Mouse (Mus musculus): Measurements from ENCODE around the gene Copa.
A peak's percentile ranks its signal among the peaks of the same experiment; 100 is the strongest.

Copa gene

GRCm38 (mm10) chr1:172082101-172082898, at the start of gene Copa, which contains the start of gene Ncstn:
Gene Copa (plus strand): TSS chr1:172082529.
Gene Ncstn (minus strand): TSS chr1:172082795.
- DNase-seq (ENCODE audit: extremely low spot score, low read depth, low spot score) = peak; percentile 69

- no peak for DNase-seq (ENCODE audit: extremely low spot score, low read depth, low spot score)
Observed at GRCm38 (mm10) chr1:172046410-172046809, 35.9 kb upstream of the Copa start.

GRCm38 (mm10) chr1:172046938-172047337, 35.4 kb upstream of the Copa start:
- peak; percentile 54 for DNase-seq (ENCODE audit: extremely low spot score, low read depth, low spot score)

- no peak for DNase-seq (ENCODE audit: extremely low spot score, low read depth, low spot score)
Observed at GRCm38 (mm10) chr1:172048241-172048734, 34.0 kb upstream of the Copa start.

DNA sequence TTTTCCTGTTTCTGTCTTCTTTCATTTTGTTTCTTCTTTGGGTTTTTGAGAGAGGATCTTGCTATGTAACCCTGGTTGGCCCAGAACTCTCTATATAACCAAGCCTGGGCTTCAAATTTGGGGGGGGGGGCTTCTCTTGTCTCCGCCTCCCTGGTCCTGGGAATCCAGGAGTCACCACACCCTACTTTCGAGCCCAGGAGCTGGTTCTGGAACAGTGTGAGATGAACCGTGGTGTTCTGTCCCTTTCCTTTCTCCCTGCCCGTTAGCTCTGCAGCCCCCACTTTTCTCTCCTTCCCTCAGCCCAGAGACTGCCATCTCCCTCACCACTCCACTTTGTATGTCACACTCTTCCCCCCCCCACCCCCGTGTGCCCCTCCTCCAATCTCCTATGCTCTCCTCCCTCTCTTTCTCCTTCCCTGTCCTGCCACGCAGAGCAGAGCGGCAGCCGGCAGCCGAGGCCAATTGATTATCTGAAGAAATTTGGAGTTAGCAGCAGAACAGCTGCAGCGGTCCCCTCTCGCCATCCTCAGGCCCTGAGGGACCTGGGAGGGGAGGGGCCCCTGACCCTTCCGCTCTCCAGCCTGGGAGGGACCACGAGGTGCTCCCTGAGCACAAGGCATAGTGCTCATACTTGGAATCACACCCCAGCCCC, 33.1 kb upstream of the Copa start:
- DNase-seq (ENCODE audit: extremely low spot score, low read depth, low spot score) = no peak

- DNase-seq (ENCODE audit: extremely low spot score, low read depth, low spot score) = no peak
Observed at GRCm38 (mm10) chr1:172052766-172053279, 29.5 kb upstream of the Copa start.

DNA sequence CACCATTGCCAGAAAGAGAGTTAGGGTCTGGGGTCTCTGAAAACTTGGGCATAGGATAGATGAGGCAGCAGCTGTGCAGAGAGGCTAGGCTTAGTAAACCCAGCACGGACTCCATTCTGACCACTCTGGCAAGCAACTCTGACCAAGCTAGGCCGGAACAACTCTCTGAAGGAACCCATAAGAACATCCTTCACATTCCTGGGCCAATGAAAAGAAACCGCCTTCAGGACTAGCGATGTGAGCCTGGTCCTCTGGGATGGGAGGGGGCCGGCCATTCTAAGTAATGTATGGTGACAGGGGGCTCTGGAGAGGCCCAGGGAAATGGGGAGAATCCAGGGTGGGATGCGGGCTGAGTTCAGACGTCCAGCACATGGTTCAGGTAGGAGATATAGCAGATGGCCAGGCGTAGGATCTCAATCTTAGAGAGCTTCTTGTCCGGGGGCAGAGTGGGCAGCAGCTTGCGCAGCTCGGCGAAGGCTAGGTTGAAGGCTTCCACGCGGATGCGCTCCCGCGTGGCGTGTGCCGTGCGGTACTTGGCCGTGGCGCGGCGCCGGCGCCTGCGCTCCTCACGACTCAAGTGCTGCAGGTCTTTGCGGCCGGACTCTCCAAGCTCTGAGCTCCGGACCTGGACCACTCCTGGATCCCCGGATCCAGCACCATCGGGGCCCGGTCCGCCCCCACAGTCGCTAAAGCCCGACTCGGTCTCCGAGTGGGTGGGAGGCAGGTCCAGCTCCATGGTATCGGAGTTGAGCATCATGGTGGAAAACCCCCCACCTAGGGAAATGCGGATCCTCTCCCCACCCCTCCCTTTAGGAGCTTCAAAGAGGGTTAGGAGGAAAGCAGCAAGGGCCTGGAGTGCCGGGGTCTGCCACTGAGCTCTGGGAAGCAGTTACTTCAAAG, 28.5 kb upstream of the Copa start:
- no peak for DNase-seq (ENCODE audit: extremely low spot score, low read depth, low spot score)

DNA sequence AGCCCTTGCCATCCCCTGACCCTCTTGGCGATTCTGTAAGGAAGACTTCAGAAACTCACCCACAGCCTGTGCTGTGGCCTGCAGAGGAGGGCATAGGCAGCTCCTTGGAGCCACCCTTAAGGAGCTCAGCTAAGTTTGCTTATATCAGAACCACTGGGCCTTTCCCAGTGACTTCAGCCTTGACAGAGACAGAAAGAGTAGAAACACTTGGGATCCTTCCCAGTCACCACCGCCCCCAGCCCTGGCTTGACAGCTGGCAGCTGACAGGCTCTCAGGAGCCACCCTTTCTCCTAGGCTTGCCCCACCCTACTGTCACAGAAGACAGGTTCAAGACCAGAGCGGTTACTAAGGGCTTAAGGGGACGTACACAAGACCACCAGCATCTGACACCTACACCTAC, 26.1 kb upstream of the Copa start:
- DNase-seq (ENCODE audit: extremely low spot score, low read depth, low spot score) = no peak

DNA sequence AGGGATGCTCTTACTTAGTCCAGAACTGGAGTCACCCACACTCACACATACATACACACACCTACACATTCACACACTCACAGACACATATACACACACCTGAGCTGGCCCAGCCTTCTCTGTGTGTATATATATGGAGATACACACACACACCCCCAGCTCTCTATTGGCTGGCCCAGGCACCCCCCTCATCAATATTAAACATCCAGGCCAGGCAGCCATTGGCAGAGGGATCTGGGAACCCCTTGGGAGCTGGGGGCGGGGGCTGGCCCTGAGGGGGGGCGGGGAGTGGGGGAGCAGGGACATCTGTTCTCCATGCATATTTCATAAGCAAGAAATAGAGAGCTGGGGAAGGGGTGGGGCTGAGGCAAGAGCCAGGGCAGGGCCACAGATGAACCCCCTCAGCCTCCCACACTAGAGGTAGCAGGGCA, 24.8 kb upstream of the Copa start, which contains the start of gene Nhlh1:
Gene Nhlh1 (minus strand): TSS at position 83 of the 431 bp plus-strand sequence.
- DNase-seq (ENCODE audit: extremely low spot score, low read depth, low spot score) = no peak

DNA sequence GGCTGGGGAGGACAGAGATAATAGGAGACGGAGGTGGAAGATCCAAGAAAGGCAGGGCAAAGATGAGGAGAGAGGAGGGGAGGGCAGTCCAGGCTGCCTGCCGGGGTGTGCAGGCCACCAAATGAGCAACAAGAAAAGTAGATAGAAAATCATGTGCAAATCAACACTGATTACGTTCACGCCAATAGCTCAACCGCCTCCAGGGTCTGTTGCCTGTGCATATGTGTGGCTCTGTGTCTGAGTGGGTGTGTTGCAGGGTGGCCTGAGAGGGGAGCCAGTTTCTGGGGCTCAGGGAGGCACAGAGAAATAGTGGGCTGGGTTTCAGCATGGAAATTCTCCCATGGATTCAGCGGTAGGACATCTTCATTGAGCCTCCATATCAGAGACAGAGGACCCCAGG, 24.0 kb upstream of the Copa start:
- no peak for DNase-seq (ENCODE audit: extremely low spot score, low read depth, low spot score)

GRCm38 (mm10) chr1:172058874-172059273, 23.5 kb upstream of the Copa start:
- no peak for DNase-seq (ENCODE audit: extremely low spot score, low read depth, low spot score)

- no peak for DNase-seq (ENCODE audit: extremely low spot score, low read depth, low spot score)
Observed at GRCm38 (mm10) chr1:172060659-172061058, 21.7 kb upstream of the Copa start.

GRCm38 (mm10) chr1:172061217-172061616, 21.1 kb upstream of the Copa start:
- no peak for DNase-seq (ENCODE audit: extremely low spot score, low read depth, low spot score)

GRCm38 (mm10) chr1:172062101-172062500, 20.2 kb upstream of the Copa start:
- DNase-seq (ENCODE audit: extremely low spot score, low read depth, low spot score) = no peak

DNA sequence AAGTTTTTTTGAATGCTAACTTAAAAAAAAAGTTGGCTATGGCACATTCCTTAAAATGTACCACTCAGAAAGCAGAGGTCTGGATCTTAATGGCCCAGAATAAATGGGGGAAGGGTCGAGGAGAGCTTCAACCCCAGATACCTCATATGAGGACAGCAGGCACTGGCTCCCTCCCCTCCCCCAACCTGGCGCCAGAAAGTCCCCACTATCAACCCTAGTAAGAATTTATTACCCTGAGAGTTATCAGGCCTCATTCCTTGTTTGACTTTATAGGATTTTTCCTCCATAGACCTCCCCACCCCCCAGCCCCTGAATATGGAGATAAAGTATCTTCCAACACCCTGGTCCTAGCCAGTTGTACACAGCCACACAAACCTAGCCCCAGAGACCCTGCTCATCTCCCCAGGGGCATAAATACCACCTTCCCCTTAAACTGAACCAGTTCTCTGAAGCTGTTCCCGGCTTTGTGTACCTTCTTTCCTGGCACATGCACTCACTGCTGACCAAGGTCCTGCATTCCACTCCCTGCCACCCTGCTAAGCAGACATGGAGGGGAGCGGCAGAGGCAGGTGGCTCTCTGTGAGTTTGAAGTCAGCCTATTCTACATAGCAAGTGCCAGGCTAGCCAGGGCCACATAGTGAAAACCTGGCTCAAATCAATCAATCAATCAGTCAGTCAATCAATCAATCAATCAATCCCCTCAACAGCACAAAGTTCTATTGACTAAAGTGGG, 18.9 kb upstream of the Copa start:
- no peak for DNase-seq (ENCODE audit: extremely low spot score, low read depth, low spot score)

DNA sequence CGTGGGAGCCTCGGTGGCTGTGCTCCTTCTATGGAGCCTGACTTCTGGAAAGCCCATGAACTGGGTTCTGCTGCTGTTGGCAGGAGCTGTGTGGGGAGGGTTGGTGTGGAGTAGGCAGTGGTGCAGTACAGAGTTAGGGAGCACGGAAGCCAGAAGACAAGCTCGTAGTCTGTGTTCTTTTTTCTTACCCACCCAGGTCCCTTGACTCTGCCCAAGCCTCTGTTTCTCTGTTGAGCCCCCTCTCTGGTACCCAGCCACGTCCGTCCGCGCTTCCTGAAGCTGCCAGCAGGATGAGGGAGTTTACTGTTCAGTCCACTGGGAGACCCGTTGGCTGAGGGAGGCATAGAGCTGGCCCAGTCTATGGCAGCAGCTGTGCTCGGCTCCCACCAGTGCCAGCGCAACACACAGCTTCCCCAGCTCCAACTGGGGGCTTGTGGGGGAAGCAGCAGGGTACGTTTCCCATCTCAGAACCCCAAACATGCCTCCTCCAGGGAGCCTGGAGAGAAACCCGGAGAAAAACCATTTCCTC, 17.7 kb upstream of the Copa start:
- DNase-seq (ENCODE audit: extremely low spot score, low read depth, low spot score) = no peak

GRCm38 (mm10) chr1:172070227-172070626, 12.1 kb upstream of the Copa start:
- no peak for DNase-seq (ENCODE audit: extremely low spot score, low read depth, low spot score)

DNA sequence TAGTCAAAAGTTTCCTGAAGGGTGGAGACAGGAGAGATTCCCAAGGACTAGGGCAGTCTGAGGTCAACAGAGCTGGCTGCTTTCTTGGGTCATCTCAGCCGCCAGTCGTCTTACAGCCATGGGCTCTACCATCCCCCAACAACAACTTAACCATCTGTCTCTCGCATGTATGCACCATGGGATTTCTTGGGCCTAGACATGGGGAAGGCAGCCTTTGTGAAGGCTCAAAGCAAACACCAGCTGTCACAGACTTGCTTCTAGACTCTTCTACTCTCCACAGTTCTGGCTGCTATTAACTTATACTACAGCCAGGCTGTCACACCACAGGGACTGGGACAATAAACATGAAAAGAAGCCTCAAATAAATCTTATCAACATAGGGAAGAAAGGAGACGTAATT, 10.8 kb upstream of the Copa start:
- DNase-seq (ENCODE audit: extremely low spot score, low read depth, low spot score) = no peak

DNA sequence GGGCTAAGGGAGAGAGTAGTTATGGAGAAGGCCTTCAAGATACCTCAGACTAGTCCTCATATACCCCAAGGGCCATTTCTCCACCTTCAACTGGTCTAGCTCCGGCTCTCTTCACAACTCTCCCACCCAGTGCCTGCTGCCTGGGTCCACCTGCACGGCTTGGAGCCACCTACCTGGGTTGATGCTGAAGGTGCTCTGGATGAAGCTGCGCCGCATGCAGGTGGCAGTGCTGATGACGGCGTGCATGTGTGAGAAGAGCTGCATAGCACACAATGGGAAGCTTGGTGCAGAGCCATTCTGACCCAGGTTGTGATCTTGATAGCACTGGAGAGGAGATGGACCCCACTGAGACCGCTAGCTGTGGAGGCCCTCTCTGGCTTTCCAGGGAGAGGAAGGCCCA, 9.7 kb upstream of the Copa start:
- DNase-seq (ENCODE audit: extremely low spot score, low read depth, low spot score) = no peak

DNA sequence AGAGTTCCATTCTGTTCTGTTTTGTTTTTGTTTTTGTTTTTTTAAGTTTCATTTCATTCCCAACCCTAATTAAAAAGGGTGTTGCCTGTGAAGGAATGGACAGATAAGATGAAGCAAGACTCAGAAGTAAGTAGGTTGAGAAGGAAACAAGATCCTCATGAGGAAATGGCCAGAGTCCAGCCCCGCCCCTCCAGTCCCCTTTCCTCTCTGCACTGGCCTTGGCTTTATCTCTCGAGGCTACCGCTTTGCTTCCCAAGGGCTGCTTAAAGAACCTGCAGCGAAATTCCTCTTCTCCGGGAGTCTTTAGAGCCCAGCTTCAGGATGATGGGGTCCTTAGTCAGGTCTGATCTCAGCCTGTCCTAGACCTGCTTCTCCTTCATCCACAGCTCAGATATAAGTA, 4.3 kb upstream of the Copa start:
- DNase-seq (ENCODE audit: extremely low spot score, low read depth, low spot score) = no peak
